Mouse (Mus musculus): ENCODE data around the gene March9. TPM values are rescaled to one million over a fixed set of nuclear protein-coding genes. Genes with fewer than 3 reads are reported as not detected.

March9 gene
- total and polyA plus RNA-seq, 2 experiments from 2014 or later, result 0.14 to 0.65 TPM

GRCm38 (mm10) chr10:127070190-127071121, 10.5 kb upstream of the March9 start, which contains the start of gene Tspan31:
Gene Tspan31 (minus strand): TSS chr10:127070264.
- peak; percentile 98 for DNase-seq (ENCODE audit: low spot score)
- peak; percentile 91 for ATAC-seq (ENCODE audit: insufficient read depth, low read depth)
- peak within 1 kb of the TSS; percentile 81 for H3K9ac ChIP-seq (replicated peaks; ENCODE audit: low read depth, low read length)
- H3K4me3 ChIP-seq (ENCODE audit: low read depth, low read length), result peak within 1 kb of the TSS; percentile 89
- H3K27ac ChIP-seq (ENCODE audit: low read depth), result peak within 1 kb of the TSS; percentile 89
- peaks cover 31% of the 10 kb centered on the region for H3K36me3 ChIP-seq (replicated peaks; ENCODE audit: control insufficient read depth, insufficient read depth, low read length)
- H3K4me1 ChIP-seq (ENCODE audit: control insufficient read depth, insufficient read depth), result peaks cover 15% of the 10 kb centered on the region
- H3K27me3 ChIP-seq (ENCODE audit: control insufficient read depth, insufficient read depth, low read length), result peaks cover 6% of the 10 kb centered on the region
- no peaks in the 10 kb centered on the region for H3K9me3 ChIP-seq (replicated peaks; ENCODE audit: control insufficient read depth, low read length)
- H3K4me2 ChIP-seq (ENCODE audit: low read depth, low read length), result peak within 1 kb of the TSS; percentile 80
- WGBS, result 1% methylated on average over 36 of the region's 36 CpGs
- no peak for TF ChIP-seq CTCF (IDR thresholded peaks at IDR 0.05; ENCODE audit: low read depth)
- TF ChIP-seq EP300 (IDR thresholded peaks at IDR 0.05; ENCODE audit: low read depth), result no peak

GRCm38 (mm10) chr10:127069281-127070189, 9.6 kb upstream of the March9 start:
- Histone ChIP-seq H3K4me3 (ENCODE audit: low read depth, low read length) (peak overlapping the region; percentile 89), H3K36me3 (replicated peaks; ENCODE audit: control insufficient read depth, insufficient read depth, low read length) (peaks cover 39% of the 10 kb centered on the region), H3K27ac (ENCODE audit: low read depth) (peak overlapping the region; percentile 89), H3K4me2 (ENCODE audit: low read depth, low read length) (peak overlapping the region; percentile 80), H3K9ac (replicated peaks; ENCODE audit: low read depth, low read length) (peak overlapping the region; percentile 81), H3K9me3 (replicated peaks; ENCODE audit: control insufficient read depth, low read length) (no peaks in the 10 kb centered on the region), H3K27me3 (ENCODE audit: control insufficient read depth, insufficient read depth, low read length) (no peaks in the 10 kb centered on the region), H3K4me1 (ENCODE audit: control insufficient read depth, insufficient read depth) (peaks cover 19% of the 10 kb centered on the region)
- ATAC-seq (ENCODE audit: insufficient read depth, low read depth) (peak; percentile 22; the same call in 1 of the 2 replicates), DNase-seq (ENCODE audit: low spot score) (no peak)
- 8% methylated on average over 30 of the region's 30 CpGs for WGBS
- TF ChIP-seq EP300 (IDR thresholded peaks at IDR 0.05; ENCODE audit: low read depth), result no peak
- TF ChIP-seq CTCF (IDR thresholded peaks at IDR 0.05; ENCODE audit: low read depth), result no peak

- Histone ChIP-seq H3K9ac (replicated peaks; ENCODE audit: low read depth, low read length) (no peak overlapping the region), H3K4me1 (ENCODE audit: control insufficient read depth, insufficient read depth) (peaks cover 22% of the 10 kb centered on the region), H3K36me3 (replicated peaks; ENCODE audit: control insufficient read depth, insufficient read depth, low read length) (peaks cover 39% of the 10 kb centered on the region), H3K27me3 (ENCODE audit: control insufficient read depth, insufficient read depth, low read length) (no peaks in the 10 kb centered on the region), H3K9me3 (replicated peaks; ENCODE audit: control insufficient read depth, low read length) (no peaks in the 10 kb centered on the region), H3K4me3 (ENCODE audit: low read depth, low read length) (no peak overlapping the region), H3K27ac (ENCODE audit: low read depth) (no peak overlapping the region), H3K4me2 (ENCODE audit: low read depth, low read length) (peak overlapping the region; percentile 80; the same call in 1 of the 2 replicates)
- TF ChIP-seq CTCF (IDR thresholded peaks at IDR 0.05; ENCODE audit: low read depth), result no peak
- TF ChIP-seq EP300 (IDR thresholded peaks at IDR 0.05; ENCODE audit: low read depth), result no peak
- WGBS, result 76% methylated on average over 9 of the region's 9 CpGs
- no peak for ATAC-seq (ENCODE audit: insufficient read depth, low read depth)
- no peak for DNase-seq (ENCODE audit: low spot score)
Measured at GRCm38 (mm10) chr10:127068360-127069038, 8.5 kb upstream of the March9 start.

GRCm38 (mm10) chr10:127066519-127067018, 6.6 kb upstream of the March9 start:
- Histone ChIP-seq H3K4me2 (ENCODE audit: low read depth, low read length) (no peak overlapping the region), H3K4me1 (ENCODE audit: control insufficient read depth, insufficient read depth) (peaks cover 22% of the 10 kb centered on the region)
- WGBS, result 90% methylated on average over 14 of the region's 14 CpGs

More at GRCm38 (mm10) chr10:127066519-127067018, 6.6 kb upstream of the March9 start:
- H3K9me3 ChIP-seq (replicated peaks; ENCODE audit: control insufficient read depth, low read length), result no peaks in the 10 kb centered on the region
- no peak for DNase-seq (ENCODE audit: low spot score)
- TF ChIP-seq EP300 (IDR thresholded peaks at IDR 0.05; ENCODE audit: low read depth), result no peak
- TF ChIP-seq CTCF (IDR thresholded peaks at IDR 0.05; ENCODE audit: low read depth), result no peak
- H3K27me3 ChIP-seq (ENCODE audit: control insufficient read depth, insufficient read depth, low read length), result no peaks in the 10 kb centered on the region
- no peak for ATAC-seq (ENCODE audit: insufficient read depth, low read depth)
- peaks cover 39% of the 10 kb centered on the region for H3K36me3 ChIP-seq (replicated peaks; ENCODE audit: control insufficient read depth, insufficient read depth, low read length)
- no peak overlapping the region for H3K27ac ChIP-seq (ENCODE audit: low read depth)
- no peak overlapping the region for H3K4me3 ChIP-seq (ENCODE audit: low read depth, low read length)
- H3K9ac ChIP-seq (replicated peaks; ENCODE audit: low read depth, low read length), result no peak overlapping the region

Measured in heart, postnatal 0 days (tissue).